15 mouse cellular contexts compared by ENCODE assay signal in the genomic region with DNA sequence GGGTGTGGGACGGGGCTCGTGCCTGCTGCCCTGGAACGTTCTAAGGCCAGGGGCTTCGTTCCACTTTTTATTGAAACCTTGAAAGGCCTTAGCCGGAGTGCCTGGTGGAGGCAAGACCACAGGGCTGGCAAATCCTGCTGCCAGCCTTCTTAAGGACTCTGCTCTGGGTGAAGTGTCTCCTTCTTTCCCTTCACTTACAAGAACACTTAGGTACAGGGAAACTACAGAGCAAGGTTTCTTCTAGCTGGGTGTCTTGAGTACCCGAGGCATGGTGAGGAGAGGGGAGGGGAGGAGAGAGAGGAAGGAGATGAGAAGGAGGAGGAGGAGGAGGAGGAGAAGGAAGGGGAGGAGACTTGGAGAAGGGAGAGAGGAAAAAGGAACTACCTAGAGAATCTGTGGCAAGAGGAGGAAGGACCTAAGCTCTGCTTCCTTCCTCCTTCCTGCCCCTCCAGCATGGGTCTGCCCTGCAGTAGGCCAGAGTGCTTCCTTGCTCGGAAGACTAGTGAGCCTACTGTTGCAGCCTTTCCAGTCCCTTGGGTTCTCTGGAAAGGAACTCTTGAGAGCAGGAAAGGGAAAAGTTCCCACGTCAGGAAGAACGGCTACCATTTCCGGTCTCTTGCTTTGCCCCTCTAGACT.
DNase-seq lines count a peak whose midpoint lies in the region; ATAC-seq and TF ChIP-seq lines count a peak whose summit lies in the region.
"Had no signal": no experiment of that assay in that cellular context is flagged by ENCODE, and none has a peak within 500 bp of the region (broad histone marks: within the 10 kb centered on the region; RNA-seq: fewer than 3 reads in every experiment).

No protein-coding gene starts in this region.

- no peak for TF ChIP-seq CTCF in stomach, postnatal 0 days (IDR thresholded peaks at IDR 0.05; ENCODE audit: low read depth)

- H3K9me3 ChIP-seq in midbrain, embryonic 10.5 days (replicated peaks), result no peaks in the 10 kb centered on the region
- no peaks in the 10 kb centered on the region for H3K9me3 ChIP-seq in midbrain, embryonic 15.5 days
- H3K9me3 ChIP-seq in stomach, postnatal 0 days (ENCODE audit: control insufficient read depth, low read length), result no peaks in the 10 kb centered on the region
- no peaks in the 10 kb centered on the region for H3K9me3 ChIP-seq in forebrain, embryonic 14.5 days (replicated peaks; ENCODE audit: control insufficient read depth, low read length)
- H3K9me3 ChIP-seq: embryonic facial prominence, embryonic 15.5 days; forebrain, embryonic 13.5 days; liver, embryonic 13.5 days had no signal

- WGBS in midbrain, embryonic 10.5 days, result 83% methylated on average over 10 of the region's 10 CpGs
- 84% methylated on average over 10 of the region's 10 CpGs for WGBS in midbrain, embryonic 15.5 days
- 70% methylated on average over 10 of the region's 10 CpGs for WGBS in stomach, postnatal 0 days
- 79% methylated on average over 10 of the region's 10 CpGs for WGBS in forebrain, embryonic 14.5 days

- no peak overlapping the region for H3K4me2 ChIP-seq in midbrain, embryonic 15.5 days
- H3K4me2 ChIP-seq in stomach, postnatal 0 days (replicated peaks; ENCODE audit: low read depth), result no peak overlapping the region
- no peak overlapping the region for H3K4me2 ChIP-seq in forebrain, embryonic 14.5 days (ENCODE audit: low read length)
- H3K4me2 ChIP-seq: embryonic facial prominence, embryonic 15.5 days; forebrain, embryonic 13.5 days; hindbrain, embryonic 14.5 days; liver, embryonic 13.5 days had no signal

- H3K4me1 ChIP-seq in midbrain, embryonic 10.5 days, result peaks cover 6% of the 10 kb centered on the region
- no peaks in the 10 kb centered on the region for H3K4me1 ChIP-seq in midbrain, embryonic 15.5 days
- H3K4me1 ChIP-seq in stomach, postnatal 0 days (replicated peaks; ENCODE audit: control insufficient read depth, insufficient read depth), result peaks cover 3% of the 10 kb centered on the region
- H3K4me1 ChIP-seq in forebrain, embryonic 14.5 days (ENCODE audit: control insufficient read depth, insufficient read depth, low read length), result no peaks in the 10 kb centered on the region
- H3K4me1 ChIP-seq: forebrain, embryonic 13.5 days had no signal

- ATAC-seq in midbrain, embryonic 15.5 days (replicated peaks), result no peak
- ATAC-seq in stomach, postnatal 0 days (ENCODE audit: low FRiP score, low TSS enrichment), result no peak
- ATAC-seq in forebrain, embryonic 14.5 days, result no peak
- ATAC-seq: forebrain, embryonic 13.5 days; Patski had no signal

- peak; percentile 92 for DNase-seq in heart, adult 11 months
- no peak for DNase-seq in heart, postnatal 36 days
- DNase-seq in midbrain, embryonic 10.5 days (ENCODE audit: low spot score), result no peak
- DNase-seq in lung, postnatal 4 days, result peak; percentile 22 to 26
- DNase-seq in stomach, postnatal 0 days (ENCODE audit: low spot score), result no peak
- no peak for DNase-seq in forebrain, embryonic 14.5 days (ENCODE audit: low spot score)
- DNase-seq in B cell, adult 2 months, result no peak
- DNase-seq: kidney, adult 8-10 months; left cerebral cortex, postnatal 4 days; liver, embryonic 13.5 days had no signal

- H3K9ac ChIP-seq in midbrain, embryonic 15.5 days, result no peak overlapping the region
- H3K9ac ChIP-seq in stomach, postnatal 0 days (ENCODE audit: low read length), result no peak overlapping the region
- no peak overlapping the region for H3K9ac ChIP-seq in forebrain, embryonic 14.5 days (ENCODE audit: low read length)
- H3K9ac ChIP-seq: embryonic facial prominence, embryonic 15.5 days; forebrain, embryonic 13.5 days; hindbrain, embryonic 14.5 days; liver, embryonic 13.5 days had no signal

- intact Hi-C loops in heart, postnatal 36 days (cut with DNase I), result no loop called here

- H3K4me3 ChIP-seq in midbrain, embryonic 10.5 days, result no peak overlapping the region
- no peak overlapping the region for H3K4me3 ChIP-seq in midbrain, embryonic 15.5 days
- H3K4me3 ChIP-seq in stomach, postnatal 0 days (ENCODE audit: low read depth, low read length), result no peak overlapping the region
- no peak overlapping the region for H3K4me3 ChIP-seq in forebrain, embryonic 14.5 days (ENCODE audit: low read depth, low read length)
- H3K4me3 ChIP-seq: embryonic facial prominence, embryonic 15.5 days; forebrain, embryonic 13.5 days; liver, embryonic 13.5 days had no signal

- no peaks in the 10 kb centered on the region for H3K36me3 ChIP-seq in midbrain, embryonic 10.5 days
- H3K36me3 ChIP-seq in midbrain, embryonic 15.5 days (replicated peaks), result no peaks in the 10 kb centered on the region
- H3K36me3 ChIP-seq in stomach, postnatal 0 days (ENCODE audit: control insufficient read depth, insufficient read depth, low read length), result no peaks in the 10 kb centered on the region
- H3K36me3 ChIP-seq in forebrain, embryonic 14.5 days (ENCODE audit: control insufficient read depth, insufficient read depth, low read length), result no peaks in the 10 kb centered on the region
- H3K36me3 ChIP-seq: embryonic facial prominence, embryonic 15.5 days; liver, embryonic 13.5 days had no signal

- no peak for TF ChIP-seq EP300 in stomach, postnatal 0 days (optimal IDR thresholded peaks at IDR 0.05)

- H3K27me3 ChIP-seq in midbrain, embryonic 10.5 days (ENCODE audit: low read depth, poor library complexity, severe bottlenecking), result no peaks in the 10 kb centered on the region
- no peaks in the 10 kb centered on the region for H3K27me3 ChIP-seq in midbrain, embryonic 15.5 days (replicated peaks)
- no peaks in the 10 kb centered on the region for H3K27me3 ChIP-seq in stomach, postnatal 0 days (ENCODE audit: control insufficient read depth, insufficient read depth, low read length)
- H3K27me3 ChIP-seq in forebrain, embryonic 14.5 days (replicated peaks; ENCODE audit: control insufficient read depth, insufficient read depth, low read length), result no peaks in the 10 kb centered on the region
- H3K27me3 ChIP-seq: embryonic facial prominence, embryonic 15.5 days; forebrain, embryonic 13.5 days; liver, embryonic 13.5 days; Patski had no signal

- H3K27ac ChIP-seq in midbrain, embryonic 10.5 days (replicated peaks), result peak overlapping the region; percentile 23; the same call in 1 of the 2 replicates
- no peak overlapping the region for H3K27ac ChIP-seq in midbrain, embryonic 15.5 days
- H3K27ac ChIP-seq in stomach, postnatal 0 days (replicated peaks), result peak overlapping the region; percentile 80
- no peak overlapping the region for H3K27ac ChIP-seq in forebrain, embryonic 14.5 days (ENCODE audit: low read depth, low read length)
- H3K27ac ChIP-seq: embryonic facial prominence, embryonic 15.5 days; forebrain, embryonic 13.5 days; hindbrain, embryonic 14.5 days; liver, embryonic 13.5 days had no signal

Comparison
In these comparisons a context has a peak if more than half of its experiments do, and no peak if none do; other contexts are left out.
1. DNase-seq: peak in heart, adult 11 months (single experiment) and lung, postnatal 4 days (2 of 2); none in heart, postnatal 36 days (0 of 2), midbrain, embryonic 10.5 days (single experiment), stomach, postnatal 0 days (single experiment), forebrain, embryonic 14.5 days (single experiment) and B cell, adult 2 months (0 of 2).
2. H3K27ac ChIP-seq: peak in midbrain, embryonic 10.5 days (single experiment) and stomach, postnatal 0 days (single experiment); none in midbrain, embryonic 15.5 days (single experiment) and forebrain, embryonic 14.5 days (single experiment).